Mouse (Mus musculus) forebrain, embryonic 11.5 days (tissue): ENCODE data around the gene Efcab3. TPM values are rescaled to one million over a fixed set of nuclear protein-coding genes. Genes with fewer than 3 reads are reported as not detected.
"Not testable (repeated sequence)": the region's sequence is repeated elsewhere in the genome, so short reads cannot be mapped to it uniquely, and the experiment has no call there.

ENCODE experiments used
- ATAC-seq: fragments of 200-750 bp; cut with Nextera tagmentation; replicated peaks from 2 replicates; pipeline ENCODE4 v1.8.0; 2017; ENCODE audit warnings: moderate TSS enrichment; ENCODE audit not compliant: low FRiP score
- DNase-seq: peaks from one replicate; pipeline ENCODE4 v3.0.0-alpha.2; 2017; ENCODE audit warnings: low spot score
- H3K27ac ChIP-seq: fragments of 300-500 bp; sonication (generic); 2 replicates; pipeline ENCODE4 v1.5.1; 2014; ENCODE audit warnings: low read depth, low read length
- H3K27me3 ChIP-seq: fragments of 300-500 bp; sonication (generic); 2 replicates; pipeline ENCODE4 v1.6.1; 2014; ENCODE audit warnings: mild to moderate bottlenecking, low read length, mixed read lengths; ENCODE audit not compliant: control insufficient read depth, insufficient read depth
- H3K36me3 ChIP-seq: fragments of 300-500 bp; sonication (generic); 2 replicates; pipeline ENCODE4 v1.6.1; 2014; ENCODE audit warnings: mild to moderate bottlenecking, low read length, moderate library complexity, mixed read lengths; ENCODE audit not compliant: control insufficient read depth, insufficient read depth
- H3K4me1 ChIP-seq: fragments of 300-500 bp; sonication (generic); replicated peaks from 2 replicates; pipeline ENCODE4 v1.6.1; 2014; ENCODE audit warnings: low read length, mixed read lengths; ENCODE audit not compliant: control insufficient read depth, insufficient read depth
- H3K4me2 ChIP-seq: fragments of 300-500 bp; sonication (generic); 2 replicates; pipeline ENCODE4 v1.6.1; 2014; ENCODE audit warnings: low read depth, mild to moderate bottlenecking, low read length, moderate library complexity, mixed read lengths; ENCODE audit not compliant: severe bottlenecking
- H3K4me3 ChIP-seq: fragments of 300-500 bp; sonication (generic); 2 replicates; pipeline ENCODE4 v1.5.1; 2014; ENCODE audit warnings: low read depth, low read length
- H3K9ac ChIP-seq: fragments of 300-500 bp; sonication (generic); 2 replicates; pipeline ENCODE4 v1.6.1; 2014; ENCODE audit warnings: low read length
- H3K9me3 ChIP-seq: fragments of 300-500 bp; sonication (generic); 2 replicates; pipeline ENCODE4 v1.6.1; 2016; ENCODE audit warnings: low read length, mixed read lengths; ENCODE audit not compliant: control insufficient read depth
- WGBS: fragments of 180-500 bp; shearing (Covaris S2); extraction: QIAGEN DNeasy Blood & Tissue Kit; methylation state at CpG from one replicate; pipeline ENCODE4 v1.1.7; 2014; 5-methylcytosine and 5-hydroxymethylcytosine counted together
- polyA plus RNA-seq: library from polyadenylated mRNA; unstranded; fragments of >200 nt; fragmentation: Nextera tagmentation; extraction: Ambion mirVana; gene quantifications from 2 replicates; pipeline ENCODE4 v1.2.1, GENCODE M21; 2014

Gene Efcab3
- not detected in 2 replicates for polyA plus RNA-seq

- Histone ChIP-seq H3K9me3 (no peaks in the 10 kb centered on the region), H3K27me3 (no peaks in the 10 kb centered on the region), H3K9ac (no peak within 1 kb of the TSS), H3K4me1 (no peaks in the 10 kb centered on the region), H3K36me3 (no peaks in the 10 kb centered on the region), H3K4me3 (no peak within 1 kb of the TSS), H3K27ac (no peak within 1 kb of the TSS), H3K4me2 (no peak within 1 kb of the TSS)
- WGBS = 92% methylated on average over 5 of the region's 5 CpGs
- ATAC-seq = no peak
- no peak for DNase-seq
Measured at GRCm38 (mm10) chr11:105063292-105063691, at the start of gene Efcab3. Efcab3 (plus strand) TSS chr11:105063592.

- H3K4me3 ChIP-seq = no peak overlapping the region
- H3K27ac ChIP-seq = no peak overlapping the region
- no peak overlapping the region for H3K9ac ChIP-seq
- no peaks in the 10 kb centered on the region for H3K9me3 ChIP-seq
- no peaks in the 10 kb centered on the region for H3K4me1 ChIP-seq
- no peak overlapping the region for H3K4me2 ChIP-seq
- no peaks in the 10 kb centered on the region for H3K27me3 ChIP-seq
- DNase-seq (no peak), ATAC-seq (no peak)
- WGBS = 70% methylated on average over 7 of the region's 7 CpGs
- no peaks in the 10 kb centered on the region for H3K36me3 ChIP-seq
Measured at GRCm38 (mm10) chr11:105021071-105021470, 42.3 kb upstream of the Efcab3 start.

- no peaks in the 10 kb centered on the region for H3K9me3 ChIP-seq
- 74% methylated on average over 6 of the region's 6 CpGs for WGBS
Measured at GRCm38 (mm10) chr11:105028744-105029348, 34.5 kb upstream of the Efcab3 start.

GRCm38 (mm10) chr11:105029525-105029924 lies 33.9 kb upstream of the Efcab3 start:
- no peak overlapping the region for H3K9ac ChIP-seq
- H3K9me3 ChIP-seq = no peaks in the 10 kb centered on the region
- H3K4me3 ChIP-seq = no peak overlapping the region
- no peaks in the 10 kb centered on the region for H3K36me3 ChIP-seq
- ATAC-seq = no peak
- no peaks in the 10 kb centered on the region for H3K27me3 ChIP-seq
- DNase-seq = no peak
- no peak overlapping the region for H3K4me2 ChIP-seq
- H3K27ac ChIP-seq = no peak overlapping the region
- H3K4me1 ChIP-seq = no peaks in the 10 kb centered on the region
- 88% methylated on average over 8 of the region's 8 CpGs for WGBS

More at GRCm38 (mm10) chr11:105028744-105029348, 34.5 kb upstream of the Efcab3 start:
- Histone ChIP-seq H3K9ac (no peak overlapping the region), H3K27ac (no peak overlapping the region), H3K4me3 (no peak overlapping the region), H3K4me1 (no peaks in the 10 kb centered on the region), H3K4me2 (no peak overlapping the region), H3K27me3 (no peaks in the 10 kb centered on the region), H3K36me3 (no peaks in the 10 kb centered on the region)
- DNase-seq (no peak), ATAC-seq (no peak)

GRCm38 (mm10) chr11:105030229-105030628 lies 33.2 kb upstream of the Efcab3 start:
- Histone ChIP-seq H3K27ac (no peak overlapping the region), H3K36me3 (no peaks in the 10 kb centered on the region), H3K9me3 (no peaks in the 10 kb centered on the region), H3K4me2 (no peak overlapping the region), H3K9ac (no peak overlapping the region), H3K4me3 (no peak overlapping the region), H3K27me3 (no peaks in the 10 kb centered on the region), H3K4me1 (no peaks in the 10 kb centered on the region)
- no peak for ATAC-seq
- DNase-seq = no peak
- whole genome bisulfite sequencing = 88% methylated on average over 6 of the region's 6 CpGs

- no peak for DNase-seq
- WGBS = 62% methylated on average over 2 of the region's 2 CpGs
Measured at GRCm38 (mm10) chr11:105031103-105031502, 32.3 kb upstream of the Efcab3 start.

GRCm38 (mm10) chr11:105035081-105035480 lies 28.3 kb upstream of the Efcab3 start:
- no peak for DNase-seq
- H3K4me2 ChIP-seq = no peak overlapping the region
- no peak overlapping the region for H3K4me3 ChIP-seq
- H3K27me3 ChIP-seq = no peaks in the 10 kb centered on the region
- no peaks in the 10 kb centered on the region for H3K9me3 ChIP-seq
- no peak overlapping the region for H3K27ac ChIP-seq
- no peaks in the 10 kb centered on the region for H3K36me3 ChIP-seq
- WGBS = 92% methylated on average over 1 of the region's 1 CpGs
- no peak overlapping the region for H3K9ac ChIP-seq
- no peak for ATAC-seq
- H3K4me1 ChIP-seq = no peaks in the 10 kb centered on the region

More at GRCm38 (mm10) chr11:105031103-105031502, 32.3 kb upstream of the Efcab3 start:
- Histone ChIP-seq H3K27me3 (no peaks in the 10 kb centered on the region), H3K4me1 (no peaks in the 10 kb centered on the region), H3K4me3 (no peak overlapping the region), H3K9me3 (no peaks in the 10 kb centered on the region), H3K4me2 (no peak overlapping the region), H3K27ac (no peak overlapping the region), H3K9ac (no peak overlapping the region), H3K36me3 (no peaks in the 10 kb centered on the region)
- ATAC-seq = no peak

GRCm38 (mm10) chr11:105112448-105112847 lies 49.1 kb downstream of the Efcab3 start:
- not testable (repeated sequence) for DNase-seq, H3K9ac ChIP-seq, H3K9me3 ChIP-seq, H3K4me2 ChIP-seq, H3K4me3 ChIP-seq, H3K27me3 ChIP-seq, H3K4me1 ChIP-seq, ATAC-seq, H3K27ac ChIP-seq, H3K36me3 ChIP-seq
- WGBS = 82% methylated on average over 22 of the region's 22 CpGs

GRCm38 (mm10) chr11:105117814-105118213 lies 54.4 kb downstream of the Efcab3 start:
- H3K9me3 ChIP-seq = no peaks in the 10 kb centered on the region
- H3K9ac ChIP-seq = no peak overlapping the region
- no peak overlapping the region for H3K4me2 ChIP-seq
- H3K27ac ChIP-seq = no peak overlapping the region
- H3K4me1 ChIP-seq = no peaks in the 10 kb centered on the region
- ATAC-seq (no peak), DNase-seq (no peak)
- 93% methylated on average over 7 of the region's 7 CpGs for WGBS
- H3K27me3 ChIP-seq = no peaks in the 10 kb centered on the region
- H3K4me3 ChIP-seq = no peak overlapping the region
- no peaks in the 10 kb centered on the region for H3K36me3 ChIP-seq
